Mouse (Mus musculus) liver, embryonic 14.5 days (tissue): ENCODE data around the gene Med16.

ENCODE experiments used
- CTCF ChIP-seq: IDR thresholded peaks from 2 replicates; pipeline ENCODE4 v1.5.1; 2016; ENCODE audit warnings: antibody characterized with exemption, low read depth, control low read depth
- EP300 ChIP-seq: IDR thresholded peaks from 2 replicates; pipeline ENCODE4 v1.6.1; 2016; ENCODE audit warnings: antibody characterized with exemption, low read depth

DNA sequence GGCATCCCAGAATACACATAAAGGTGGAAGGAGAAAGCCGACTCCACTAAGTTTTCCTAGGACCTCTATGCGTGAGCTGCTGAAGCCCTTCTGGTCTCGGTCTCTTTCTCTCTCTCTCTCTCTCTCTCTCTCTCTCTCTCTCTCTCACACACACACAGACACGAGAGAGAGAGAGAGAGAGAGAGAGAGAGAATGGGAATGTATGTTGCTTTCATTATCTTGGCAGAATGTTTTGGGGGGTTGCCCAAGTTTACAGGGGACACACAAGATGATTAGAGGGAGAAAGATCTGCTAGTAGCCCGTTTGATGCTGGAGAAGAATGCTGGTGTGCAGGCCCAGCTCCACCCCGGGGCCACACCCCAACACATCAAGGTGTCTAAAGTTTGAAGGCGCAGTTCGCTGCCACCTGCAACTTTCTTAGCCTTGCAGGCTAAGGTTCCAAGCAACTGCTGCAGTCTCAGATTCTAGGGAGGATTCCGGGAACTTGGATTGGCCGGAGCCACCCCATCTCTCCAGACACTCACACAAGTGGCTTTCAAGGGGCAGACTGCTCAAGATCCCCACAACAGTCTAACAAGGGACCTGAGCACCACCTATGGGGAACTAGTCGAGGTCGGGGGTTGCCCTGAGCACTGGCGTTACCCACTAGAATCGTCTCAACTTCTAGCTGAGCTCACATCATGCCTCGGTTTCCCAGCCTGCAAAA lies 17.2 kb upstream of the Med16 start:
- TF ChIP-seq CTCF (no peak), EP300 (no peak)
